Mouse (Mus musculus): ENCODE data around the gene Smim10l2a. TPM values are rescaled to one million over a fixed set of nuclear protein-coding genes. Genes with fewer than 3 reads are reported as not detected.

The Smim10l2a gene
- polyA plus RNA-seq, 1 experiment from 2014 or later: 7.5 TPM

DNA sequence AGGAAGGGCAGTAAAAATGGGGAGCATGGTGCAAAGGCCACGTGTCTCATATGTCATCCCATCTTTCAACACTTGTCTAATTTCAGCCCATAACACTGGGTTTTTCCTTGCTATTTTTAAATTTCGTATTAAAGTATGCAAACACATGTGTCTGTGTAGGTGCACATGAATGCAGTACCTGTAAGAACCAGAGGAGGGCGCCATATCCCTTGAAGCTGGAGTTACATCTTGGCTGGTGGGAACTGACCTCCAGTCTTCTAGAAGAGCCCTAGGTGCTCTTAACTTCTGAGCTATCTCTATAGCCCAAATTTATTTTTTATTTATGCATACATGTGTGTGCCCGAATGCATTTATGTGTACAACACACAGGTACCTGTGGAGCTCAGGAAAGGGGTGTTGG is 43.2 kb downstream of the Smim10l2a start:
- Histone ChIP-seq H3K9ac (no peak overlapping the region), H3K27me3 (no peaks in the 10 kb centered on the region), H3K36me3 (no peaks in the 10 kb centered on the region), H3K4me1 (no peaks in the 10 kb centered on the region), H3K4me3 (no peak overlapping the region), H3K27ac (no peak overlapping the region), H3K9me3 (no peaks in the 10 kb centered on the region), H3K4me2 (no peak overlapping the region)
- WGBS: 70% methylated on average over 4 of the region's 4 CpGs
- ATAC-seq (ENCODE audit: borderline replicate concordance, extremely low read depth, low FRiP score, low TSS enrichment): no peak

Other genes starting within 250 kb of the Smim10l2a start
- 0.68 and 1.2 TPM in 2 replicates for gene 3830403N18Rik, start 238.0 kb upstream of the Smim10l2a start, polyA plus RNA-seq (2015; fragmentation: Nextera tagmentation; extraction: Ambion mirVana)
- gene Gm773, start 161.7 kb upstream of the Smim10l2a start, polyA plus RNA-seq (2015; fragmentation: Nextera tagmentation; extraction: Ambion mirVana): not detected in 2 replicates
- 7.6 and 8.2 TPM in 2 replicates for gene Zfp449, start 28.2 kb upstream of the Smim10l2a start, polyA plus RNA-seq (2015; fragmentation: Nextera tagmentation; extraction: Ambion mirVana)
- 1.3 and 3.1 TPM in 2 replicates for gene Gm2174, start 73.4 kb downstream of the Smim10l2a start, polyA plus RNA-seq (2015; fragmentation: Nextera tagmentation; extraction: Ambion mirVana)
- gene Ints6l, start 80.3 kb downstream of the Smim10l2a start, polyA plus RNA-seq (2015; fragmentation: Nextera tagmentation; extraction: Ambion mirVana): 26.5 and 26.9 TPM in 2 replicates
- not detected in 2 replicates for gene Gm10477, start 150.2 kb downstream of the Smim10l2a start, polyA plus RNA-seq (2015; fragmentation: Nextera tagmentation; extraction: Ambion mirVana)
- gene Gm648, start 175.0 kb downstream of the Smim10l2a start, polyA plus RNA-seq (2015; fragmentation: Nextera tagmentation; extraction: Ambion mirVana): 0.14 TPM in 1 of 2 replicates, not detected in the other
- gene Mmgt1, start 223.5 kb downstream of the Smim10l2a start, polyA plus RNA-seq (2015; fragmentation: Nextera tagmentation; extraction: Ambion mirVana): 25.1 and 26.8 TPM in 2 replicates
- 10.4 and 11.8 TPM in 2 replicates for gene Slc9a6, start 235.2 kb downstream of the Smim10l2a start, polyA plus RNA-seq (2015; fragmentation: Nextera tagmentation; extraction: Ambion mirVana)

All from lung, embryonic 15.5 days (tissue).